Mouse (Mus musculus) thymus, postnatal 14 days (tissue): ENCODE results near the gene Gm44596.

ENCODE experiments used
- DNase-seq: peaks from one replicate; pipeline ENCODE4 v3.0.0; 2021

Gene Gm44596

GRCm38 (mm10) chr6:128432356-128432915 lies 57.1 kb downstream of the Gm44596 start:
- no peak for DNase-seq

- no peak for DNase-seq
These were observed 58.3 kb downstream of the Gm44596 start for GRCm38 (mm10) chr6:128433566-128433965.

- no peak for DNase-seq
These were observed 60.2 kb downstream of the Gm44596 start for GRCm38 (mm10) chr6:128435474-128435873.

GRCm38 (mm10) chr6:128436356-128437005 lies 61.2 kb downstream of the Gm44596 start:
- no peak for DNase-seq

GRCm38 (mm10) chr6:128437288-128437687 lies 62.0 kb downstream of the Gm44596 start:
- no peak for DNase-seq

GRCm38 (mm10) chr6:128437731-128438316 lies 62.5 kb downstream of the Gm44596 start:
- peak; percentile 78 for DNase-seq

GRCm38 (mm10) chr6:128438317-128438870 lies 63.1 kb downstream of the Gm44596 start, which contains the start of gene Fkbp4:
Gene Fkbp4, minus strand, starts transcription at chr6:128438677.
- peak; percentile 95 for DNase-seq

- peak; percentile 37 for DNase-seq
These were observed 63.6 kb downstream of the Gm44596 start for GRCm38 (mm10) chr6:128438871-128439341.

- DNase-seq, result no peak
These were observed 64.9 kb downstream of the Gm44596 start for GRCm38 (mm10) chr6:128440238-128440637.

GRCm38 (mm10) chr6:128445761-128446535 lies 70.6 kb downstream of the Gm44596 start:
- DNase-seq, result peak; percentile 36

GRCm38 (mm10) chr6:128447063-128447462 lies 71.8 kb downstream of the Gm44596 start:
- no peak for DNase-seq

GRCm38 (mm10) chr6:128455835-128456605 lies 80.7 kb downstream of the Gm44596 start:
- DNase-seq, result no peak
